Mouse (Mus musculus) layer of hippocampus, adult 8-10 months (tissue): ENCODE measurements around the gene Fam98b. TPM values are rescaled to one million over a fixed set of nuclear protein-coding genes. Genes with fewer than 3 reads are reported as not detected.
A peak's percentile ranks its signal among the peaks of the same experiment; 100 is the strongest.

Source experiments
- DNase-seq, 2 experiments: peaks; one replicate each; pipeline ENCODE4 v3.0.0; 2022; ENCODE audit warnings: low spot score in 2 of 2
- total RNA-seq, 4 experiments: library from RNA; stranded (reverse); gene quantifications; 2 replicates each; pipeline ENCODE4 v1.2.4; 2022

Gene Fam98b
- total RNA-seq: 10 to 100 TPM; 48.7 to 56.0 (median 51.8) TPM

GRCm38 (mm10) chr2:117249255-117250000 is at the start of gene Fam98b:
Fam98b (plus strand) TSS chr2:117249739.
- DNase-seq: peak; percentile 80 to 89

GRCm38 (mm10) chr2:117200869-117201338 is 48.6 kb upstream of the Fam98b start:
- no peak for DNase-seq

DNA sequence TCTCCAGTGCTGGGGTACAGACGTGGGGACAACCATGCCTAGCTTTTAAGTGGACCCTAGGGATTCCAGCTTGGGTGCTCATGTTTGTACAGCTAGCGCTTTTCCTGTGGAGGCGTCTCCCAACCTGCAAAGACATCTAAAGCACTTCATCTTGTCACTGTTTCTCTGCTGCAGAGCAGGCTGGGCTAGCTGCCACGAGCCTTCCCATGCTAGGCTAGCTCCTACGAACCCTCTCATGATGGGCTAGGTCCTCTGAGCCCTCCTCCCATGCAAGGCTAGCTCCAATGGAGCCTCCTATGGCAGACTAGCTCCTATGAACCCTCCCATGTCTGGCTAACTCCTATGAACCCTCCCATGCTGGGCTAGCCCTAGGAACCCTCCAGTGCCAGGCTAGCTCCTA is 46.2 kb upstream of the Fam98b start:
- DNase-seq: no peak

DNA sequence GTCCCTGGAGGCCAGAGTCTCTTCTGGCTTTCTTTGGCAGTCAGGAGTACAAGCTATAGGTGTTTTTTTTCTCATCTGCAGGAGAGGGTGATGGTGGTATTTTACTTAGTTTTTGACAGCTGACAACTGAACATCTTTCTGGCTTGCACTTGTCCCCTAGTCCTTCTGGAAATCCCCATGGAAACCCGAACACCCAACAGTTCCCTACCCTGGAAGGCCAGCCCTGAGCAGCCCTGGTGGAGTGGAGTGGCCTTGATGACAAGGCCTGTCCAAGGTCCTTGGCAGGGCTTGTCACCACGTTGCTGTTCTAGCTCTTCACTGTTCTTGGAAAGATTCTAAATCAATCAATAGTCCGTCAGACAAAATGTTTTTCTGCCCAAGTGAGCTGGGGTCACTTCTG is 45.0 kb upstream of the Fam98b start:
- DNase-seq: no peak

GRCm38 (mm10) chr2:117205066-117205465 is 44.5 kb upstream of the Fam98b start:
- no peak for DNase-seq

GRCm38 (mm10) chr2:117210416-117211085 is 39.0 kb upstream of the Fam98b start:
- DNase-seq: no peak

DNA sequence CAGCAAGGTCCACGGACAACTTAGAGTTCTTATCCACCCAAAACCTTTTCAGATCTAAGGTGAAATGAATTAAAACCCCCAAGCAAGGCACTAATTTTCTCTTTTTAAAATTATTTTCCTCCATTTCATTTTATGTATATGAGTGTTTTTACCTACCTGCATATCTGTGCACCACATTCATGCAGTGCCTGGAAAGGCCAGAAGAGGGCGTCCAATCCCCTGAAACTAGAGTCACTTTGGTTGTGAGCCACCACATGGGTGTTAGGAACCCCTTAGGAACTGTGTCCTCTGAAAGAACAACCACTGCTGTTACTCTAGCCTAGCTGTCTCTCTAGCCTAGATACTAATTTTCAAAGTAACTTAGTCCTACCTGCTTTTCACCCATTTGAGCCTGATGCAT is 33.4 kb upstream of the Fam98b start:
- DNase-seq: no peak

- no peak for DNase-seq
Observed at GRCm38 (mm10) chr2:117217695-117218216, 31.8 kb upstream of the Fam98b start.

GRCm38 (mm10) chr2:117219536-117219935 is 30.0 kb upstream of the Fam98b start:
- DNase-seq: no peak

GRCm38 (mm10) chr2:117222651-117223050 is 26.9 kb upstream of the Fam98b start:
- DNase-seq: no peak

DNA sequence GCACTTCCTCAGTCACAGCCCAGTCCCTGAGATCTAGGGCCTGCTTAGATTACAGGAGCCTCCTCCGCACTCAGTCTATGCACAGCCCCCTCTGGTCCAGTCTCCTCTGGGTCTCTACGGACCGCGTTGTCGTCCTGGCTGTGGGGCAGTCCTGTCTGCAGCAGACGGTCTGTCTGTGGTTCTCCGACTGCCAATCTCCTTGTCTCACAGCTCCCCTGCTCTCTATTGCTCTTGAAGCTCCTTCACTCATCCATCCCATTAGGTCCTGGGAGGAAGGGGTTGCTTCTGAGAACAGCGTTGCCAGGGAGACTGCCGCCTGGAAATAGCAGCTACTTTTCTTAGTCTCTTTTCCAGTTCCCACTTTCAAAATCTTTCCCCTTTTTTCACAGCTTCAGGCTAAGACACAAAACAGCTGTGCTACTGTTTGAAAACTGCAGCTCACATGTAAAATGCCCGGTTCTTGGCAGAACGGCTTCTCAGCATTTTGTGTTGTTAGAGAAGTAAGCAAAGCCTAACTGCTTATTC is 20.9 kb upstream of the Fam98b start:
- no peak for DNase-seq

GRCm38 (mm10) chr2:117230261-117230660 is 19.3 kb upstream of the Fam98b start:
- DNase-seq: no peak

GRCm38 (mm10) chr2:117231257-117231656 is 18.3 kb upstream of the Fam98b start:
- peak; percentile 73 to 86 for DNase-seq

DNA sequence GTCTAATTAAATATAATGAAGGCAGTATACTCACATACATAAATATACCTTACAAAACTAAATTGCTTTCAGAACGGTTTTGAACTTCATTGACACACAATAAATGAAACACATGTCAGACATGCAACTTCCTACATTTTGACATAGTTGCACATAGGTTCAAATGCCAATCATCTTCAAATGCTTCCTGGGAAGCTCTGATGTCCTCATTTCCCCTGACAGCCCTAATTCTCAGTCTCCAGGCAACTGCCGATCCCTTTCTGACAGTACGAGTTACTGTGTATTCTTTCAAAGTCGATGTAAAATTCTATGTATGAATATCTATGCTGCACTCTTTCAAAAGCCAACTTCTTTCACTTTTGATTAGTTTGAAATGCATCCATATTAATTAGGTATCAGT is 7.6 kb upstream of the Fam98b start:
- no peak for DNase-seq

GRCm38 (mm10) chr2:117250001-117250510 is 517 bp downstream of the Fam98b start:
- DNase-seq: no peak

DNA sequence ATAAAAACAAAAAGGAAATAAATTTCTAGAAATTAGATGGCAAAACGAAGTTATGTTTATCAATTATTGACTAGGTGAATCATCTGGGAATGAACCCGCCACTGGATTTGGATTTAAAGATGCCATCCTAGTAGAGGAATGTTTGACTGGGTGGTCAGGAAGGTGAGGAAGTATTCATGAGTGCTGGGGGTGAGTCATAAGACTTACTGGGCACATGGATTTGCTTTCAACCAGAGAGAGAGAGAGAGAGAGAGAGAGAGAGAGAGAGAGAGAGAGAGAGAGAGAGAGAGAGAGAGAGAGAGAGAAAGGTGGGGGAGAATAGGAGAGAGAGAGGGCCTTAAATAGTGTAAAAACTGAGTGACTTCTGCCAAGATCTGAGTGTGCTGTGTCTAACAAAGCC is 5.9 kb downstream of the Fam98b start:
- DNase-seq: no peak

DNA sequence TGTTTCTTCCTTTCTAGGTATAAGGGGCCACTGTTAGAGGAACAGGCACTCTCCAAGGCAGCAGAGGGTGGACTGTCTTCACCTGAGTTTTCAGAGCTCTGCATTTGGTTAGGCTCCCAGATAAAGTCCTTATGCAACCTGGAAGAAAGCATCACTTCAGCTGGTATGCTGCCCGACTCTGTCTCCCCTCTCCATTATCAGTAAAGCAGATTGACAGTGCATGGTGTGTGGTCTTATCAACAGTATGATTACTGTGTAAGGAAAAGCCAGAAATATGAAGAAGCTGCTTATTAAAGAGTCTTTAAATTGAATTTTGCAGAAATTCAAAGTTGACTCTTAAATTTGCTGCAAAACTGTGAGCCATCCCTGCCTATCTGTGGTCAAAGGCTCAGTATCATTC is 8.1 kb downstream of the Fam98b start:
- no peak for DNase-seq

DNA sequence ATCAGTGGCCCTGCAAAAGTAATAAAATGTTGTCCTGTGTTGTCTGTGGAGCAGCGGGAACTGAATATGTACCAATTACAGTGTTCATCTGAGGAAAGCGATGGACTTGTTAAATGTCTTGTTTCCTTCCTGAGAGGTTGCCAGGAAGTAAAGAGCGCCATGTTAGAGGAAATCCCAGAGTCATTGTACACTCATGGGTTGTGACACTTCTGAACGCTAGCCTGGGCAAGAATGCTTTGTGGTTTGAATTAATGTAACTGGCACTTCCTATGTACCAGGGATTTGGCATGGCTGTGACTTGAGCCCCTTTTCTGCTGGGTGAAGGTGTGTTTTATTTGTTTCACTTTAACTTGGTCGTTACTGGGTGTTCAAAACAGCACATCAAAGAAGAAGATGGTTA is 12.6 kb downstream of the Fam98b start:
- DNase-seq: no peak

DNA sequence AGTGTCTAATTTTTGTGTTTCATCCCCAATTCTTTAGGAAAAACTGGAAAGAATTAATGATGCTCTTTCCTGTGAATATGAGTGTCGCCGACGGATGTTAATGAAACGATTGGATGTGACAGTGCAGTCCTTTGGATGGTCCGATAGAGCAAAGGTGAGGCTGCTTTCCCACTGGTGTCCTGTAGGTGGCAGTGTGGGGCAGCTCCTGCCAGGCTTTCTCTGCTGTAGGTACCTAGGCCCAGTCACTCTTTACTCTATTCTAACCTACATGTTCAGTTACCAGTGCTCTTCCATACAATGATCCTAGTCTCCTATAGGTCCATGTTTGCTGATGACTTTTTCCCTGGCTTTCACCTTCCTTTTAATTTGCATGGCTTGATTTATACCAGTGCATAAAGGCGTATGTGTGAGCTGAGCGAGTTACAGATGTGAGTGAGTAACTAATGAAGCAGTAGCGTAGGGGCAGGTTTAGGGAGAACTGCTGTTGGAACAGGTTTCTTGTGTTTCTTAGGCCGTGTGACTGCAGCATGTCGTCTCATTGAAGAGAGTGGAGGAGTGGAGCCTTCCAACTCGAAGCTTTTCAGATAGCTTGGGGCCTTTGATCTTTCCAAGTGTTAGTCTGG is 14.4 kb downstream of the Fam98b start:
- peak; percentile 32 to 66 for DNase-seq

DNA sequence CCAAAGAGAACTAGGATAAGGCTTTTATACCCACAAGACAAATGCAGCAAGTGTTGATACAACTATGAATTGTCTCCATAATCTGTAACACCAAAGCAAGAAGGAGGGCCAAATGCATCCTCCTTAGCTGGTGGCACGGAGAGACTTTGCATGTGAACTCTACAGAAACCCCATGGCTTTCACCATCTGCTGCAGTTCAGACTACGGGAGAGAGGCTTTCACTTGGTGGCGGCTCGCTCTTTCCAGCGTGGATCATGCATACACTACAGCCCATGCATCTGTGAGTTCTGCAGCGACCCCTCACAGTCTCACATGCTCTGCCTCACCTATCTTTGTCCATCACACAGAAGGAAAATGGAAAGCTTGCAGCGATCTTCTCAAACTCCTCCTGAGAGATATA is 38.8 kb downstream of the Fam98b start:
- DNase-seq: no peak

GRCm38 (mm10) chr2:117299596-117300448 is 50.3 kb downstream of the Fam98b start:
- no peak for DNase-seq
